Mouse (Mus musculus): ENCODE measurements around the gene Crebbp. TPM values are rescaled to one million over a fixed set of nuclear protein-coding genes. Genes with fewer than 3 reads are reported as not detected.
"Not testable (repeated sequence)": the region's sequence is repeated elsewhere in the genome, so short reads cannot be mapped to it uniquely, and the experiment has no call there.

The Crebbp gene
- total and polyA plus RNA-seq, 3 experiments: 15.1 to 39.5 (median 34.8) TPM

DNA sequence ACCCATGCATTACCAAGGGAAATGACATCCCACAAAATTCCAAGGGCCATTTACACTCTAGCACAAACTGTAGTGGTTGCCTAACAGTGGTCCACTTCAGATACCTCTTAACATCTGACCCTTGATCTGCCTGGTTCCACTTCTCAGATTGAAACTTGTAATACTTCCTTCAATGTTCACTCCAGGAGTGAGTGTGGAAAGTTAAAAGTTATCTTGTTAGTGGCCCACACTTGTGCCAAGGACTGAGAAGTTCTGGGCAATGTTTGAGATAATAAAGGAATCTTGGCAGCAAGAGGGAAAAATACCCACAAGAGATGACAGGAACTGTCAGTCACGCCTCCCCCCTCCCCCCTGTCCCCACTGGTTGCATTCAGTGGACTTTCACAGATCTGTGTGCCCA is 134.1 kb downstream of the Crebbp start:
- Histone ChIP-seq H3K36me3 (ENCODE audit: control insufficient read depth, insufficient read depth, low read length) (no peaks in the 10 kb centered on the region), H3K4me3 (no peak overlapping the region), H3K27me3 (ENCODE audit: control insufficient read depth, insufficient read depth, low read length) (no peaks in the 10 kb centered on the region), H3K9ac (ENCODE audit: low read depth, low read length) (no peak overlapping the region), H3K27ac (no peak overlapping the region; the same call in 1 of the 2 replicates), H3K4me1 (ENCODE audit: control insufficient read depth, insufficient read depth, low read length) (no peaks in the 10 kb centered on the region), H3K79me2 (replicated peaks; ENCODE audit: control insufficient read depth, insufficient read depth, low read length) (no peaks in the 10 kb centered on the region)
- TF ChIP-seq CTCF (IDR thresholded peaks at IDR 0.05) (no peak), EP300 (IDR thresholded peaks at IDR 0.05; ENCODE audit: insufficient read depth, low read depth, low read length) (0 out of 2 replicates have a peak, but pooled peaks have one; percentile 46)
- WGBS: 33% methylated on average over 1 of the region's 1 CpGs
- peak in 1 of 2 experiments; percentile 12 for DNase-seq
- intact Hi-C loops (cut with DNase I): loop anchor here (5.0 kb wide), 3 partner anchors 78 to 188 kb away; partner anchors contain the start of gene Crebbp

DNA sequence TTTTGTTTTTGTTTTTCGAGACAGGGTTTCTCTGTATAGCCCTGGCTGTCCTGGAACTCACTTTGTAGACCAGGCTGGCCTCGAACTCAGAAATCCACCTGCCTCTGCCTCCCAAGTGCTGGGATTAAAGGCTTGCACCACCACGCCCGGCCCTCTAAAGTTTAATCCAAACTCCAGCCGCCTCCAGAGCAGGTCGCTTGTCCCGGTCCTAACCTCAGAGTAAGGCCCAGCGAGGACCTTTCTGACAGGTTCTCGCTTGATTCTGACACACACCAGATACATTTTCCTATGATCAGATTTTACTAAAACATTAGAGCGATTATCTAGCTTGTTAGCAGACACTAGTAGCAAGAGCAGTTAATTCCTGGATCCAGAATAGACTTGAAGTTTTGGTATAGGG is 135.5 kb downstream of the Crebbp start:
- WGBS: 73% methylated on average over 10 of the region's 10 CpGs
- H3K4me1 ChIP-seq (ENCODE audit: control insufficient read depth, insufficient read depth, low read length); H3K9ac ChIP-seq (ENCODE audit: low read depth, low read length); DNase-seq; H3K27ac ChIP-seq; H3K27me3 ChIP-seq (ENCODE audit: control insufficient read depth, insufficient read depth, low read length); H3K4me3 ChIP-seq; H3K36me3 ChIP-seq (ENCODE audit: control insufficient read depth, insufficient read depth, low read length); H3K79me2 ChIP-seq (replicated peaks; ENCODE audit: control insufficient read depth, insufficient read depth, low read length): not testable (repeated sequence)
- intact Hi-C loops (cut with DNase I): loop anchor here (5.0 kb wide), 2 partner anchors 134 to 189 kb away; partner anchors contain the start of gene Crebbp

DNA sequence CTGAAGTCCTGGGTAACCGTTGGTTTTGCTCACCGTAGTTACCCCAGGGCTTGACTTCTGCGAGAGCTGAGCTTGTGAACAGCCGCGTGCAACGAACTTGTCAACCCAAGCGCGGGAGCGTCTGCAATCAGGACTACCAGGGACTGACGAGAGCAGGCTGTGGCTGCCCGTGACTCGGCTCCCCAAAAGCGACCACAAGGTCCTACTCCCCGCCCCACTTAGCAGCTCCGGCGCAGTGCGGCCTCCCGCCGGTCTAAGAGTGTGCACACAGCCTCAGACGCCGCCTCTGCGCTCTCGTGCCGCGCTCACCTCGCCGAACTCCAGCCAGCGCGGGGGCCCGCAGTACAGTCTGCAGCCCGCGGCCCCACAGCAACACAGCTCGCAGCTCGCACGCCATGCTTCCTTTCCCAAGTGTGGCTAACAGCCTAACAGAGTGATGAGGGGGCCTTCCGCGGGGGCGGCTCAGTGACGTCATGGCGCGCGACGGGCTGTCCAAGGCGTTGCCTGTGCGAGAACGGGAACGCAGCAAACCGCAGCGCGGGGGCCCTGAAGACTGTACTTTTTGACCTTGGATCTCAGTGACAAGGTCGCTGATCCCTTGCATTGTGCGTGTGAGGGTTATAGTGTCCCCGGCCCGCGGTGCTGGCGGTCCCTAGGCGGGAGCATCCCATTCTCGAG is 136.3 kb downstream of the Crebbp start, which contains the start of gene Trap1:
Trap1 (minus strand) TSS at position 444 of the 678 bp plus-strand sequence.
- no peaks in the 10 kb centered on the region for H3K79me2 ChIP-seq (replicated peaks; ENCODE audit: control insufficient read depth, insufficient read depth, low read length)
- no peaks in the 10 kb centered on the region for H3K4me1 ChIP-seq (ENCODE audit: control insufficient read depth, insufficient read depth, low read length)
- WGBS: under 1% methylated on average over 58 of the region's 58 CpGs
- H3K36me3 ChIP-seq (ENCODE audit: control insufficient read depth, insufficient read depth, low read length): no peaks in the 10 kb centered on the region
- peak within 1 kb of the TSS; percentile 92 for H3K9ac ChIP-seq (ENCODE audit: low read depth, low read length)
- peak; percentile 77 for TF ChIP-seq POLR2A (IDR thresholded peaks at IDR 0.05; ENCODE audit: insufficient read depth, low read depth, low read length)
- TF ChIP-seq CTCF (IDR thresholded peaks at IDR 0.05): no peak
- TF ChIP-seq EP300 (IDR thresholded peaks at IDR 0.05; ENCODE audit: insufficient read depth, low read depth, low read length): peak; percentile 73; the same call in 1 of the 2 replicates
- H3K27me3 ChIP-seq (ENCODE audit: control insufficient read depth, insufficient read depth, low read length): no peaks in the 10 kb centered on the region
- peak within 1 kb of the TSS; percentile 95 for H3K27ac ChIP-seq
- intact Hi-C loops (cut with DNase I): loop anchor here (5.0 kb wide), 2 partner anchors 135 to 190 kb away; partner anchors contain the start of gene Crebbp
- peak; percentile 94 to 98 for DNase-seq
- H3K4me3 ChIP-seq: peak within 1 kb of the TSS; percentile 100

DNA sequence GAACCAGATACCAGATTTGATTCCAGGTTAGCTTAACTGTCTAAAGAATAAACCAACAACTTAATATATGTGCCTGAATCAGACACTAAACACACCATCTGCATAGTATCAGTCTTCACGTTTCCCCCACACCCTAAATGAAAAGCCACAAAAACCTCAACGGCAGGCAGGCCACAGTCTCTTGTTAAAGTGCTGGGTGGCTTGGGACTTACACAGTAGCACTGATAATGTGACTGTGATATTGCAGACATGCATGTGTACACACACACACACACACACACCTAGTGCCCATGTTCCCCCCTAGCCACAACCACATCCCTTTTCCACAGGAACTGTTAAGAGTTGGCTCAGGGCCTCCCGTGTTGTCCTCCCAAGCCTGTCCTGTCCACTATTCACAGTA is 139.0 kb downstream of the Crebbp start:
- Histone ChIP-seq H3K4me1 (ENCODE audit: control insufficient read depth, insufficient read depth, low read length) (no peaks in the 10 kb centered on the region), H3K9ac (ENCODE audit: low read depth, low read length) (no peak overlapping the region), H3K27me3 (ENCODE audit: control insufficient read depth, insufficient read depth, low read length) (no peaks in the 10 kb centered on the region), H3K27ac (no peak overlapping the region), H3K36me3 (ENCODE audit: control insufficient read depth, insufficient read depth, low read length) (no peaks in the 10 kb centered on the region), H3K79me2 (replicated peaks; ENCODE audit: control insufficient read depth, insufficient read depth, low read length) (no peaks in the 10 kb centered on the region), H3K4me3 (no peak overlapping the region)
- no peak for DNase-seq
- TF ChIP-seq EP300 (IDR thresholded peaks at IDR 0.05; ENCODE audit: insufficient read depth, low read depth, low read length) (no peak), CTCF (IDR thresholded peaks at IDR 0.05) (no peak), POLR2A (IDR thresholded peaks at IDR 0.05; ENCODE audit: insufficient read depth, low read depth, low read length) (no peak)
- intact Hi-C loops (cut with DNase I): loop anchor here (5.0 kb wide), 2 partner anchors 137 to 192 kb away; partner anchors contain the start of gene Crebbp
- WGBS: 46% methylated on average over 3 of the region's 3 CpGs

DNA sequence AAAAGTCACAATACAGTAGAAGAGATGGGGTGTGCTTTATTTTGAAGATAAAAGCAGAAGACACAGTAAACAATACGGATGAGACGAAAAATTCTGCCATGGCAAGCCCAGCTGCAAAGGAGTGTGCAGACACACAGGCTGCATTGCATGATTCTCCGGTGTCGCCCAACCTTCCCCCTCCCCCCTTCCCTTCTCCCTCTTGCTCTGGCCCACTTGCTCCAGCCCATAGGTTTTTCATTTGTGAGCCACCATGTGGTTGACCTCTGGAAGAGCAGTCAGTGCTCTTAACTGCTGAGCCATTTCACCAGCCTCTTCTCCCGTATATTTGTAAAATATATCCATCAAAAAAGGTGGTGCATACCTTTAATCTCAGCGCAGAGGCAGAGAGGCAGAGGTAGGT is 139.5 kb downstream of the Crebbp start:
- H3K4me3 ChIP-seq: no peak overlapping the region
- TF ChIP-seq POLR2A (IDR thresholded peaks at IDR 0.05; ENCODE audit: insufficient read depth, low read depth, low read length) (no peak), CTCF (IDR thresholded peaks at IDR 0.05) (peak; percentile 15; the same call in 1 of the 2 replicates)
- WGBS: 59% methylated on average over 6 of the region's 6 CpGs
- no peaks in the 10 kb centered on the region for H3K27me3 ChIP-seq (ENCODE audit: control insufficient read depth, insufficient read depth, low read length)
- intact Hi-C loops (cut with DNase I): no loop called here
- no peaks in the 10 kb centered on the region for H3K36me3 ChIP-seq (ENCODE audit: control insufficient read depth, insufficient read depth, low read length)
- H3K79me2 ChIP-seq (replicated peaks; ENCODE audit: control insufficient read depth, insufficient read depth, low read length): no peaks in the 10 kb centered on the region
- no peaks in the 10 kb centered on the region for H3K4me1 ChIP-seq (ENCODE audit: control insufficient read depth, insufficient read depth, low read length)
- DNase-seq: no peak
- H3K9ac ChIP-seq (ENCODE audit: low read depth, low read length): no peak overlapping the region
- no peak overlapping the region for H3K27ac ChIP-seq

DNA sequence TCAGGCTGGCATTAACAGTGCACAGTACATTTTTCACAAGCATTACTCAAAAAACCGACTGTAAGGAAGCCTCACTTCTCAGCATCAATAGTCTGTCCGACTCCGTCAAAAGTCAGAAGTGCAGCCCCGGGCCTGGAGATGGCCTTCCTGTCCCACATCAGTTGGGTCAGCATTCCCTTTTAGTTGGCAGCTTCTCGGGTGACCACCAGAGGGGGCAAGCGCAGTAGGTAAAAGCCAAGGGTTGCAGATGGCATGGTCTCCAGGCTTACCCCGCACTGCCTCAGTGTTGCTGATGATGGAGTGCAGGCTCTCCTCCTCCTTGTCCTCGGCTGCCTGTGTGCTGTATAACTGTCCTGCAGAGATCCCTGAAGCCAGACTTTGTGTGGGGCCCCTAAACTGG is 145.2 kb downstream of the Crebbp start:
- Histone ChIP-seq H3K4me1 (ENCODE audit: control insufficient read depth, insufficient read depth, low read length) (no peaks in the 10 kb centered on the region), H3K4me3 (no peak overlapping the region), H3K79me2 (replicated peaks; ENCODE audit: control insufficient read depth, insufficient read depth, low read length) (no peaks in the 10 kb centered on the region), H3K9ac (ENCODE audit: low read depth, low read length) (no peak overlapping the region), H3K27ac (no peak overlapping the region), H3K27me3 (ENCODE audit: control insufficient read depth, insufficient read depth, low read length) (no peaks in the 10 kb centered on the region), H3K36me3 (ENCODE audit: control insufficient read depth, insufficient read depth, low read length) (no peaks in the 10 kb centered on the region)
- peak; percentile 45 to 70 for DNase-seq
- TF ChIP-seq POLR2A (IDR thresholded peaks at IDR 0.05; ENCODE audit: insufficient read depth, low read depth, low read length): no peak
- TF ChIP-seq EP300 (IDR thresholded peaks at IDR 0.05; ENCODE audit: insufficient read depth, low read depth, low read length): no peak
- TF ChIP-seq CTCF (IDR thresholded peaks at IDR 0.05): peak; percentile 84
- WGBS: 41% methylated on average over 8 of the region's 8 CpGs
- intact Hi-C loops (cut with DNase I): loop anchor here (1.0 kb wide), 1 partner anchor 221 kb away; no protein-coding TSS in a partner anchor
